Mouse (Mus musculus): ENCODE data around the gene Ugt1a1.
"Not testable (repeated sequence)": the region's sequence is repeated elsewhere in the genome, so short reads cannot be mapped to it uniquely, and the experiment has no call there.

The Ugt1a1 gene

GRCm38 (mm10) chr1:88218591-88218990 lies 6.8 kb downstream of the Ugt1a1 start:
- no peak for DNase-seq (ENCODE audit: low read depth)

- DNase-seq (ENCODE audit: low read depth): no peak
Measured at GRCm38 (mm10) chr1:88219054-88219453, 7.3 kb downstream of the Ugt1a1 start.

- DNase-seq (ENCODE audit: low read depth): no peak
Measured at GRCm38 (mm10) chr1:88220336-88220735, 8.6 kb downstream of the Ugt1a1 start.

GRCm38 (mm10) chr1:88222216-88222615 lies 10.5 kb downstream of the Ugt1a1 start:
- DNase-seq (ENCODE audit: low read depth): no peak

- DNase-seq (ENCODE audit: low read depth): not testable (repeated sequence)
Measured at GRCm38 (mm10) chr1:88223011-88223515, 11.3 kb downstream of the Ugt1a1 start.

- no peak for DNase-seq (ENCODE audit: low read depth)
Measured at GRCm38 (mm10) chr1:88223591-88223990, 11.8 kb downstream of the Ugt1a1 start.

- DNase-seq (ENCODE audit: low read depth): no peak
Measured at GRCm38 (mm10) chr1:88224029-88224776, 12.4 kb downstream of the Ugt1a1 start.

- DNase-seq (ENCODE audit: low read depth): not testable (repeated sequence)
Measured at GRCm38 (mm10) chr1:88225301-88225700, 13.5 kb downstream of the Ugt1a1 start.

GRCm38 (mm10) chr1:88225741-88226140 lies 14.0 kb downstream of the Ugt1a1 start:
- DNase-seq (ENCODE audit: low read depth): no peak

GRCm38 (mm10) chr1:88226670-88227379 lies 15.1 kb downstream of the Ugt1a1 start, which contains the start of gene Mroh2a:
Gene Mroh2a (plus strand): TSS chr1:88226986.
- no peak for DNase-seq (ENCODE audit: low read depth)

- no peak for DNase-seq (ENCODE audit: low read depth)
Measured at GRCm38 (mm10) chr1:88227482-88227881, 15.7 kb downstream of the Ugt1a1 start.

GRCm38 (mm10) chr1:88228121-88228520 lies 16.4 kb downstream of the Ugt1a1 start:
- no peak for DNase-seq (ENCODE audit: low read depth)

GRCm38 (mm10) chr1:88229566-88229965 lies 17.8 kb downstream of the Ugt1a1 start:
- DNase-seq (ENCODE audit: low read depth): no peak

- DNase-seq (ENCODE audit: low read depth): no peak
Measured at GRCm38 (mm10) chr1:88229986-88230385, 18.2 kb downstream of the Ugt1a1 start.

- no peak for DNase-seq (ENCODE audit: low read depth)
Measured at GRCm38 (mm10) chr1:88230421-88230820, 18.7 kb downstream of the Ugt1a1 start.

- DNase-seq (ENCODE audit: low read depth): no peak
Measured at GRCm38 (mm10) chr1:88230981-88231802, 19.4 kb downstream of the Ugt1a1 start.

- no peak for DNase-seq (ENCODE audit: low read depth)
Measured at GRCm38 (mm10) chr1:88231803-88232499, 20.2 kb downstream of the Ugt1a1 start.

- no peak for DNase-seq (ENCODE audit: low read depth)
Measured at GRCm38 (mm10) chr1:88232664-88233380, 21.1 kb downstream of the Ugt1a1 start.

GRCm38 (mm10) chr1:88233421-88234247 lies 21.9 kb downstream of the Ugt1a1 start:
- DNase-seq (ENCODE audit: low read depth): no peak

GRCm38 (mm10) chr1:88234248-88234610 lies 22.5 kb downstream of the Ugt1a1 start:
- DNase-seq (ENCODE audit: low read depth): no peak
